Mouse (Mus musculus) brain, embryonic 14.5 days (tissue): ENCODE measurements around the gene Tas2r131.

Experiments
- CTCF ChIP-seq: fragments of 200-500 bp; IDR thresholded peaks from 2 replicates; pipeline ENCODE4 v1.5.1; 2012; ENCODE audit warnings: inconsistent platforms, mild to moderate bottlenecking, moderate library complexity, borderline replicate concordance; ENCODE audit not compliant: insufficient read depth, insufficient read length; ENCODE audit errors: extremely low read depth
- POLR2A ChIP-seq: fragments of 200-500 bp; IDR thresholded peaks from 2 replicates; pipeline ENCODE4 v1.6.1; 2012; ENCODE audit warnings: mild to moderate bottlenecking, inconsistent platforms, borderline replicate concordance; ENCODE audit not compliant: poor library complexity, insufficient read depth, insufficient read length, severe bottlenecking; ENCODE audit errors: extremely low read depth

DNA sequence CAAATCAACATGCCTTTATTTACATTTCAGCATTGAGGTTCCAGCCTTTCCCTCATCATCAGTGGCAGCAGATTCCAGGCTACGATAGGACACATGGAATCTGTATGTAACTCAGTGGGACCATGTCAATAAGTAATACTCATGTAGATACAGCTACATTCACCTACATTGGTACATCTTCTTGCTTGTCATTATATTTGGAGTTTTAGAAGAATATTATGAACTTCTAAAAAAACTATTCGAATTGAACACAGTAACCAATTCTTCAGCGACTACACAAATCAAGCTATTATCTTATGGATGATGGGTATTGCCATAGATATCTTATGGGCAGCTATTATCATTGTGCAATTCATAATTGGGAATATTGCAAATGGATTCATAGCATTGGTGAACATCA is 48.4 kb downstream of the Tas2r131 start, which contains the start of gene Tas2r125:
- TF ChIP-seq POLR2A (no peak), CTCF (no peak)
